12 mouse cellular contexts compared by ENCODE assay signal in genomic region chr4:100811802-100812510, GRCm38 (mm10). TPM values are rescaled to one million over a fixed set of nuclear protein-coding genes. Genes with fewer than 3 reads are reported as not detected.
DNase-seq lines count a peak whose midpoint lies in the region; ATAC-seq lines count a peak whose summit lies in the region.
"Had no signal": no experiment of that assay in that cellular context is flagged by ENCODE, and none has a peak within 500 bp of the region (broad histone marks: within the 10 kb centered on the region; RNA-seq: fewer than 3 reads in every experiment).

No protein-coding gene starts in this region.

- H3K27ac ChIP-seq in heart, embryonic 12.5 days (ENCODE audit: poor library complexity, severe bottlenecking): no peak overlapping the region
- H3K27ac ChIP-seq in lung, embryonic 16.5 days (ENCODE audit: low read length): no peak overlapping the region
- H3K27ac ChIP-seq in forebrain, embryonic 15.5 days (replicated peaks): peak overlapping the region; percentile 63
- H3K27ac ChIP-seq in midbrain, embryonic 13.5 days: peak overlapping the region; percentile 25

- ATAC-seq in heart, embryonic 12.5 days (ENCODE audit: insufficient number of reproducible peaks, low FRiP score): no peak
- ATAC-seq in lung, embryonic 16.5 days (ENCODE audit: low read depth): no peak
- ATAC-seq in forebrain, embryonic 15.5 days (replicated peaks): peak; percentile 69
- ATAC-seq in midbrain, embryonic 13.5 days: no peak

- H3K9ac ChIP-seq in heart, embryonic 12.5 days: no peak overlapping the region
- no peak overlapping the region for H3K9ac ChIP-seq in lung, embryonic 16.5 days (ENCODE audit: low read length)
- H3K9ac ChIP-seq in forebrain, embryonic 15.5 days (replicated peaks): no peak overlapping the region
- no peak overlapping the region for H3K9ac ChIP-seq in midbrain, embryonic 13.5 days (replicated peaks)

- H3K4me3 ChIP-seq in heart, embryonic 12.5 days: no peak overlapping the region
- H3K4me3 ChIP-seq in lung, embryonic 16.5 days (ENCODE audit: low read length): 0 out of 2 replicates have a peak overlapping the region, but pooled peaks have one; percentile 6
- 0 out of 2 replicates have a peak overlapping the region, but pooled peaks have one; percentile 5 for H3K4me3 ChIP-seq in forebrain, embryonic 15.5 days
- H3K4me3 ChIP-seq in midbrain, embryonic 13.5 days (replicated peaks): no peak overlapping the region

- no peak for DNase-seq in heart, adult 18-20 months
- no peak for DNase-seq in lung, postnatal 4 days
- DNase-seq in c-Kit-positive CD71-positive TER-119-positive erythroid progenitor cells, embryonic 14.5 days (ENCODE audit: low spot score): no peak
- DNase-seq in frontal cortex, postnatal 10 days (ENCODE audit: low spot score in 2 of 2): no peak
- DNase-seq: adrenal gland, adult 8-10 months; cerebellum, adult 11-12 months; kidney, postnatal 10 days; thymus, adult 2 months had no signal

- H3K36me3 ChIP-seq in heart, embryonic 12.5 days: no peaks in the 10 kb centered on the region
- H3K36me3 ChIP-seq in lung, embryonic 16.5 days (ENCODE audit: control insufficient read depth, insufficient read depth, low read length): no peaks in the 10 kb centered on the region
- no peaks in the 10 kb centered on the region for H3K36me3 ChIP-seq in forebrain, embryonic 15.5 days
- H3K36me3 ChIP-seq in midbrain, embryonic 13.5 days: no peaks in the 10 kb centered on the region

- WGBS in heart, embryonic 12.5 days: 41% methylated on average over 8 of the region's 8 CpGs
- 32% methylated on average over 8 of the region's 8 CpGs for WGBS in lung, embryonic 16.5 days
- 5% methylated on average over 8 of the region's 8 CpGs for WGBS in forebrain, embryonic 15.5 days
- WGBS in midbrain, embryonic 13.5 days: 14% methylated on average over 8 of the region's 8 CpGs

- H3K9me3 ChIP-seq in heart, embryonic 12.5 days (replicated peaks): no peaks in the 10 kb centered on the region; the same call in 1 of the 2 replicates
- no peaks in the 10 kb centered on the region for H3K9me3 ChIP-seq in lung, embryonic 16.5 days (ENCODE audit: control insufficient read depth, low read length)
- H3K9me3 ChIP-seq in forebrain, embryonic 15.5 days: no peaks in the 10 kb centered on the region
- H3K9me3 ChIP-seq in midbrain, embryonic 13.5 days: no peaks in the 10 kb centered on the region

- H3K4me2 ChIP-seq in heart, embryonic 12.5 days: 0 out of 2 replicates have a peak overlapping the region, but pooled peaks have one; percentile 20
- peak overlapping the region; percentile 32 for H3K4me2 ChIP-seq in lung, embryonic 16.5 days (ENCODE audit: low read depth, low read length)
- H3K4me2 ChIP-seq in forebrain, embryonic 15.5 days (replicated peaks): peak overlapping the region; percentile 35
- peak overlapping the region; percentile 25 for H3K4me2 ChIP-seq in midbrain, embryonic 13.5 days (replicated peaks)

- peaks cover 10% of the 10 kb centered on the region for H3K4me1 ChIP-seq in heart, embryonic 12.5 days (replicated peaks)
- peaks cover 15% of the 10 kb centered on the region for H3K4me1 ChIP-seq in lung, embryonic 16.5 days (replicated peaks; ENCODE audit: control insufficient read depth, insufficient read depth, low read length)
- peaks cover 30% of the 10 kb centered on the region for H3K4me1 ChIP-seq in forebrain, embryonic 15.5 days
- H3K4me1 ChIP-seq in midbrain, embryonic 13.5 days (replicated peaks): peaks cover 38% of the 10 kb centered on the region

- H3K27me3 ChIP-seq in heart, embryonic 12.5 days (replicated peaks): no peaks in the 10 kb centered on the region
- H3K27me3 ChIP-seq in lung, embryonic 16.5 days (ENCODE audit: control insufficient read depth, insufficient read depth, low read depth, low read length): no peaks in the 10 kb centered on the region
- H3K27me3 ChIP-seq in forebrain, embryonic 15.5 days: no peaks in the 10 kb centered on the region
- H3K27me3 ChIP-seq in midbrain, embryonic 13.5 days: no peaks in the 10 kb centered on the region

RNA-seq across cellular contexts. Expression of gene Cachd1, which starts 35.5 kb away (rescaled TPM):
- polyA plus RNA-seq in heart, embryonic 12.5 days (2016; fragmentation: Nextera tagmentation; extraction: Ambion mirVana): 11.5 and 12.5 TPM in 2 replicates
- 1 to 10 TPM; 2.9 to 4.3 TPM for total RNA-seq in heart, adult 18-20 months (2021)
- polyA plus RNA-seq in lung, embryonic 16.5 days (2015; fragmentation: Nextera tagmentation; extraction: Ambion mirVana): 9.0 and 10.5 TPM in 2 replicates
- 18.1 and 20.3 TPM in 2 replicates for polyA plus RNA-seq in forebrain, embryonic 15.5 days (2015; fragmentation: Nextera tagmentation; extraction: Ambion mirVana)
- 30.0 and 38.9 TPM in 2 replicates for polyA plus RNA-seq in midbrain, embryonic 13.5 days (2015; fragmentation: Nextera tagmentation; extraction: Ambion mirVana)

Comparison
In these comparisons a context has a peak if more than half of its experiments do, and no peak if none do; other contexts are left out.
1. H3K27ac ChIP-seq: peak in forebrain, embryonic 15.5 days (single experiment) and midbrain, embryonic 13.5 days (single experiment); none in heart, embryonic 12.5 days (single experiment) and lung, embryonic 16.5 days (single experiment).
2. H3K4me3 ChIP-seq: peak in lung, embryonic 16.5 days (single experiment) and forebrain, embryonic 15.5 days (single experiment); none in heart, embryonic 12.5 days (single experiment) and midbrain, embryonic 13.5 days (single experiment).
3. Peak in every context shown above with its lines, with median percentiles within 50 percentile points of each other: H3K4me2 ChIP-seq.